Mouse (Mus musculus) B cell, adult 2 months (primary cell): Measurements from ENCODE around the gene Lcn12.

Experiments
- DNase-seq, 2 experiments: peaks; one replicate each; pipeline ENCODE4 v3.0.0; 2022

Lcn12 gene

GRCm38 (mm10) chr2:25460135-25460534, 33.6 kb downstream of the Lcn12 start:
- no peak for DNase-seq

DNA sequence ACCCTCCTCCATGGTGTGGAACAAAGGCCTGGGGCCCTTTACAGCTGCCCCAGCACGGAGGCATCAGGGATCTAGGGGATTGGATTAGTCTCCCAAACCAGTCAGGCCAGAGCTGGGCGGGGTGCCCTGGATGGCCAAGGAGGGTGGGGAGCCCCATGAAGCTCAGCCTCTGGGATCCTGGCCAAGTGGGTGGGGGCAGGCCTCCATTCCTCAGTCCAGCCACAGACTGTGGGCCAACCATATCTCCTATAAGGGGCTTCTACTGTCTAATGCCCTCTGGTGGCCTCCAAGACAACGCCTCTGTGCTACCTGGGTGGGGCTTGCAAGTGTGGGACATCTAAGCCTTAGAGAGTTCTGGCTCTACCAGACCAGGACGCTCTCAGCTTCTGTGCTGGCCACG, 34.8 kb downstream of the Lcn12 start:
- DNase-seq = no peak

- no peak for DNase-seq
These were observed 36.5 kb downstream of the Lcn12 start for GRCm38 (mm10) chr2:25457022-25457896.

DNA sequence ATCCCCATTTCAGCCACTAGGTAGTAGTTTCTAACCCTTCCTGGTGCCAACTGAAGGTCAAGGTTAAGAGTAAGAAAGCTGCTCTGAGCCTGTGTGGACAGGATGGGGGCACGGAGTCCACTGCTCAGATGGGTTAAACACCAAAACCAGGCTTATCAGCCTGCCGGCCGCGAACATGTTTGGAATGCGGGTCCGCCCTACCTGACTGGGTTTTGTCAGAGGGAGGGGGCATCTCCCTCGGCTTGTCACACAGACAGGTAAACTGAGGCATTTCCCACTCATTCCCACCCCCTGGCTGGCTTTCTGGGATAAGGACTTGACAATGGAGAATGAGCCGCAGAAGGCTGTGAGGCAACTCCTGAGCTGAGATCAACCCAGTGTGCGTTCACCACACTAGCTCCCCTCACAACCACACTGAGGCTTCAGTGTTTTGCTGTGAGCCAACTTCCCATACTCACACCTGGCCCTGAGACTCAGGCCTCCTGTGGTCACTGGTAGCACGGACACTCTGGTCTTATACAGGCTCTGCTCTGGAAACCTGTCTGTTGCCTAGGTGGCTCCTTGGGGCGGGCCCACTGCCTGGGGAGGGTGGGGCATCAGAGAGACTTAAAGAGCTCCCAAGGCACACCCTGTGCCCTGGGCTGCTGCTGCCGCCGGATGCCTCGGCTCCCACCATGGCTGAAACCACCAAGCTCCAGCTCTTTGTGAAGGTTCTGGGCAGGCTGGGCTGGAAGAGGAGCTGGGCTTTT, 37.3 kb downstream of the Lcn12 start, which contains the start of gene Clic3:
TSS of gene Clic3 (plus strand) at position 634 of the 749 bp plus-strand sequence.
- DNase-seq = no peak

DNA sequence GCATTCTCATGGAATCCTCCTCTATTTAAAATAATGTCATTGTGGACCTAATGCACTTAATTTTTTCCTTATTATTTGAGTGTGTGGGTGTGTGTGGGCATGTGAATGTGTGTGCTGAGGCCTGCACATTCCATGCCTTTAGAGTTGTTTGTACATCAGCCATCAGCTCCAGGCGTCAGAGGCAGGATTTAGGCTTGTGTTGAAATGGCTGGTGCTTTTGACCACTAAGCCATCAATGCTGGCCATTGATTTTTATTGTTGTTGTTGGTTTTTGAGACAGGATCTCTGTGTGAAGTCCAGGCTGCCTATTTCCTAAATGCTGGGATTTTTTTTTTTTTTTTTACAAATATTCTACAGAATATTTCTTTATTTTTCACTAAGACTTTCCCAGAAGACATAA, 40.8 kb downstream of the Lcn12 start:
- DNase-seq = no peak

DNA sequence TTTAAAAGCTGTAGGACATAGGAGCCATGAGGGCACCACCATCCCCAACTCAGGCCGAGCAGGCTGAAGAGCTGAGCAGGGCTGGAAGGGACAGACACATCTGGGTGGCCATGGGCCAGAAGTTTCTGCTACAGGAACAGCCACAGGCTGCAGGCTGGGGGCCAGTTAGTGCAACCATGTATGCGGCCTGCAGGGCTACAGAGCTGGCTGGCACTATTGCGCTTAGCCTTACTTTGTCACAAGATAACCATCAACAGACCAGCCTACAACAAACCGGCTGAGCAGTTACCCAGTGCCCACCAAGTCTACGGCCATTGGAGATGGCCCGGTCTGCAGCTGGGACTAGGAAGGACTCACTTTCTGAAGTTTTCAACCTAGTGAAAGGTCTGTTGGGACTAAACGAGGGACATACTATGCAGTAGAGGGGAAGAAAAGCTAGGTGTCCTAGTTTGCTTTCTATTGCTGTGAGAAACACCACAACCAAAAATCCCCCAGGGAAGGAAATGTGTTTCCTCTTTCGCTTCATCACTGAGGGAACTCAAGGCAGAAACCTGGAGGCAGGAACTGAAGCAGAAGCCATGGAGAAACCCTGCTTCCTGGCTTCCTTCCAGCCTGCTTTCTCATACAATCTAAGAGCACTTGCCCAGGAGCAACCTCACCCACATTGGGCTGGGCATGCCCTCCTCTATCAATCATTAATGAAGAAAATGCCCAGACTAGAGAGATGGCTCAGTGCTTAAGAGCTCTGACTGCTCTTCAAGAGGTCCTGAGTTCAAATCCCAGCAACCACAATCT, 42.7 kb downstream of the Lcn12 start:
- no peak for DNase-seq

DNA sequence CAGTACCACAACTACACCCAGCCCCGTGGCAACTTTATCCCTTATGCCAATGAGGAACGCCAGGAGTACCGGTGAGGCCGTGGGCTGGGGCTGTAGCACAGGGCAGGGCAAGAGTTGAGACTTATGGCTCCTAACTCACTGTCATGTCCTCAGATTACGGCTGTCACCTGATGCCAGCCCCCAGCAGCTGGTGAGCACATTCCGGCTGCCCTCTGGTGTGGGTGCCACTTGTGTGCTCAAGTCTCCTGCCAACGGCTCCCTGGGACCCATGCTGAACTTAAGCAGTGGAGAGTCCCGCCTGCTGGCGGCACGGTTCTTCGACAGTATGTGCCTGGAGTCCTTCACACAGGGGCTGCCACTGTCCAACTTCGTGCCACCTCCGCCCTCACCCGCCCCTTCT, 51.0 kb downstream of the Lcn12 start:
- DNase-seq = no peak

DNA sequence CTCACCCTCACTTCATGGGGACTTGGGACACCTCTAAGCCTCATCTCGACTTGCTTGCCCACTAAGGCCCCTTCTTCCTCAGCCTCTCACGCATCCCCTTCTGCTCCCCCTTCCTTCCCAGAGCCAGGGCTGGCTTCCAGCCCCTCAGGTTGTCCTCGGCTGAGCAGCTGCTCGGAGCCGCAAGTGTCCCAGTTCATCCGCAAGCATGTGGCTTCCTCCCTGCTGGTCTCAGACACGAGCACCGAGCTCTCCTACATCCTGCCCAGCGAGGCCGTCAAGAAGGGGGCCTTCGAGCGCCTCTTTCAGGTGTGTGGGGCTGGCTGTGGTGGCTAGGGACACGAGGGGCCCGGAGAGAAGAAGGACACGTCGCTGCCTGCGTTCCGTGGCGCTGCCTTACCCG, 52.6 kb downstream of the Lcn12 start:
- no peak for DNase-seq
